Mouse (Mus musculus): Measurements from ENCODE around the gene Amh.

Gene Amh

DNA sequence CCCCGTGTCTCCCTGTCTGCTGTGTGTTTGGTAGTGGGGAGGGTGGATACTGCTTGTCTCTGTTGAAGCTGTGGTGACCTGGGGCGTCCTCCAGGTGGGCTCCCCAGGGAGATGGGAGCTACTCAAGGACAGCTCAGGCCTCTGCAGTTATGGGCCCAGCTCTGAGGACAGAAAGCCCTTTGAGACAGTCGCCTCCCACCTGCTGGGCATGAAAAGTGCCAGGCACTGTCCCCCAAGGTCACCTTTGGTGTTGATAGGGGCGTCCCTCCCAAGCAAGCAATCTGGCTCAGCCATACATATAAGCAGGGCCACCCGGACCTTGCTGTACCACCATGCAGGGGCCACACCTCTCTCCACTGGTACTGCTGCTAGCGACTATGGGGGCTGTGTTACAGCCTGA lies at the start of gene Amh:
TSS of gene Amh (plus strand) at position 328 of the 400 bp plus-strand sequence.
- in situ Hi-C loops (cut with MboI; ENCODE audit: low pct_unique_long_range_greater_than_20kb in 1 of 2, low sequenced_read_pairs in 2 of 2, unreplicated experiment in 1 of 2): loop anchor here in 1 of 2 experiments (5.0 kb wide), 1 partner anchor 58 kb away; no protein-coding TSS in a partner anchor

DNA sequence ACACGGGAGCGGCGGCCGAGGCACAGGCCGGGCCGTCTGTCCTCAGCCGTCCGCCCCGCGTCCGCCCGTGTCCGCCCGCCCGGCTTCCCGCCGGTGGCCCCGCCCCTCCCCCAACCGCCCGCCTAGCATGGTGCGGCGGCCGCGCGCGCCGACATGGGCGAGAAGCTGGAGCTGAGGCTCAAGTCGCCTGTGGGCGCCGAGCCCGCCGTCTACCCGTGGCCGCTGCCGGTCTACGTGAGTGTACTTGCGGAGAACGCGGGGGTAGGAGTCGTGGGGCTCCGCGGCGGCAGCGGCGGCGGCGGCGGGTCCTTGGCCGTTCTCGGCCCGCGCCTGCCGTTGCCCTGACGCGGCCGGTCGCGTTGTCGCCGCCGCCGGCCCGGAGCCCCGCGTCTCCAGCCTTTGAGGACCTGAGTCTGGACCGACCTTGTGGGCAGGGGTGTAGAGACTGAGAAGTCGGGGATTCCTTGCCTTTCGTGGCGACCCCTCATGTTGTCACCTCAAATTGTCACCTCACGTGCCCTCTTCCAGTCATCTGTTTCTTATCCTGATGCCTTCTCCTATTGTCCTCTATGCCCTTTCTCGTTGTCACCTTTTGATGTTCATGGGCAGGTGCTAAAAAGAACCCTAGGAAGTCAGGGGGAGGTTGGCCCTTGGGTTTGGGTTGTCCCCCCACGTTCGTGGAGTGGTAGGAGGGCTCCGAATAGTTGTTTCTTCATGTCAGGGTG lies 49.6 kb upstream of the Amh start:
- in situ Hi-C loops (cut with MboI; ENCODE audit: low pct_unique_long_range_greater_than_20kb in 1 of 2, low sequenced_read_pairs in 2 of 2, unreplicated experiment in 1 of 2): no loop called here

DNA sequence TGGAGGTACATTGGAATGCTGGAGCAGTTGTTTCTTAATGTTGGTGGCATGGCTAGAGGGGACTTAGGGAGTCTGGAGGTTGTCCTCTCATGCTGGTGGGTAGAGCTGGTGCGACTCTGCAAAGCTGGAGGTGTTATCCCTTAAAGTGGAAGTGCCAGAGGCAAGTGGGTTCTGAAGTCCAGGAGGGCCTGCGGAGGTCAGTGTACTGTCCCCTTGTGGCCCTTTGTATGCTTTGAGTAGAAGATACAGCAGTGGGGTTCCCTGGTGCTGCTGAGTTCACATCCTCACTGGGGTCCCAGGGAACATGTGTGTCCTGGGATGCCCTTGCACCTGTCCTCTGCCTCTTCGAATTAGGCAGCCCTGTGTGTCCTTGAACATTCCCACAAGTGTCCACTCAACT lies 48.9 kb upstream of the Amh start:
- in situ Hi-C loops (cut with MboI; ENCODE audit: low pct_unique_long_range_greater_than_20kb in 1 of 2, low sequenced_read_pairs in 2 of 2, unreplicated experiment in 1 of 2): no loop called here

DNA sequence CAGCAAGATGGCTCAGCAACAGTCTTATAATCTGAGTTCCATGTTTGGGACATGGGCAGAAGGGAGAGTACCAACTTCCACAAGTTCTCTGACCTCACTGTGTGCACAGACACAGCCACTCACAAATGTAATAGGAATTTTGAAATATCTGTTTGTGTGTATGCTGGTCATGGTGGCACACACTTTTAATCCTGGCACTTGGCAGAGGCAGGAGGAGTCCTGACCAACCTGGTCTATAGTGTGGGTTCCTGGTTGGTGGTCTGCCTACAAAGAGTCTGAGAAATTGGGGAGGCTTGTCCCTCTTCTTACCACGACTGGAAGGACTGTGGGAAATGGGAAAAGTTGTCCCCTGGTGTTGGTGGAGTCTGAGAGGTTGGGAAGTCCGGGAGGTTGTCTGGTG lies 48.5 kb upstream of the Amh start:
- in situ Hi-C loops (cut with MboI; ENCODE audit: low pct_unique_long_range_greater_than_20kb in 1 of 2, low sequenced_read_pairs in 2 of 2, unreplicated experiment in 1 of 2): no loop called here

DNA sequence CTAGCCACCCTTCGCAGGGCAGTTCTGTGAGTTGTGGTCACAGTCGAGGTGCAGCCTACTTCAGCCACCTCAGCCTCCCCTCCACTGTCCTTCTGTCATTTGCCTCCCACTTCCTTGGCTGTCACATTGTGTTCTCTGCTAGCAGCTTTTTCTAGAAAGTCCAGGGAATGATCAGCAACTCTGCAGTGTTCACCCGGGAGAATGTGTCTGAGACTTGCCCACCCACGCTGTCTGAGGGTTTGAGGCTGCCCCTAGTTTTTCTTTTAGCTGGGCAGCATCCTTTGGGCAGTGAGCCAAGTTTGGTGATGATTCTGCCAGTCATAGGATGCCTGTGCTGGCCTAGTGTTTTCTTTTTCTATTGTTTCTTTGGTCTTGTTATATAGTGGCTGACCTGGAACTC lies 48.1 kb upstream of the Amh start:
- in situ Hi-C loops (cut with MboI; ENCODE audit: low pct_unique_long_range_greater_than_20kb in 1 of 2, low sequenced_read_pairs in 2 of 2, unreplicated experiment in 1 of 2): no loop called here

DNA sequence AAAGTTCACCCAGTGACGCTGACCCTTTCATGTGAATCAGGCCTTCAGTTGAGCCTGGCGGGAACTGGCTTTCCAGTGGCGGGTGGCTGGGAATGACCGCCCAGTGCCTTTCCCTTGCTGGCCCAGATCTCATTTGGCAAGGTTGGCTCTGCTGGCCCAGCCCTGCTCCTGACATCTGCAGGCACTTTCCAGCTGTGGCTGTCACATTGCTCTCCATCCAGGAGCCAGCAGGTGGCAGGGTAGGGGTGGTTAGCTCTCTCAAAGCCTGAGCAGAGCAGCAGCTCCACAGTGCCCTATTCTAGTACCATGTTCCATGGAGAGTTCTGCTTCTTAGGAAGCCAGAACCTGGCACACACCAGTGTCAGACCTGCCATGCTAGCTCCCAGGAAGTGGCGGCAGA lies 47.3 kb upstream of the Amh start:
- in situ Hi-C loops (cut with MboI; ENCODE audit: low pct_unique_long_range_greater_than_20kb in 1 of 2, low sequenced_read_pairs in 2 of 2, unreplicated experiment in 1 of 2): no loop called here

DNA sequence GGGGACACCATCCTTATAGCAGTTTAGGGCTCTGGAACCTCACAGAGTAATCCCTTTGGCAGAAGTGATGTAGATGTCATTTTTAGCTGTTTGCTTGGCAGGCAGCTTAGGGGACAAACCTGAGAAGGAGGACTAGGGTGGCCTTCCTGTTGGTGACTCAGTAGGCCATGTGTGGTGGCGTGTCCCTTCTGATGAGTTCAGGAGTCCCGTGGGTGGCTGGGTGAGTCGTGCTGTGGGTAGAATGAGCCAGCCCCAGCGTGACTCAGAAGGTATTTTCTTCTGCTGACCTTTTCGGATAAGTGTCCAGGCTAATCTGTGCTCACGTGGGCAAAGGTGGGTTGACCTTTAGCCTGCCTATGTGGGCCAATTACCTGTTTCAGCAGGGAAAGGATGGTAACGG lies 46.4 kb upstream of the Amh start:
- in situ Hi-C loops (cut with MboI; ENCODE audit: low pct_unique_long_range_greater_than_20kb in 1 of 2, low sequenced_read_pairs in 2 of 2, unreplicated experiment in 1 of 2): no loop called here

DNA sequence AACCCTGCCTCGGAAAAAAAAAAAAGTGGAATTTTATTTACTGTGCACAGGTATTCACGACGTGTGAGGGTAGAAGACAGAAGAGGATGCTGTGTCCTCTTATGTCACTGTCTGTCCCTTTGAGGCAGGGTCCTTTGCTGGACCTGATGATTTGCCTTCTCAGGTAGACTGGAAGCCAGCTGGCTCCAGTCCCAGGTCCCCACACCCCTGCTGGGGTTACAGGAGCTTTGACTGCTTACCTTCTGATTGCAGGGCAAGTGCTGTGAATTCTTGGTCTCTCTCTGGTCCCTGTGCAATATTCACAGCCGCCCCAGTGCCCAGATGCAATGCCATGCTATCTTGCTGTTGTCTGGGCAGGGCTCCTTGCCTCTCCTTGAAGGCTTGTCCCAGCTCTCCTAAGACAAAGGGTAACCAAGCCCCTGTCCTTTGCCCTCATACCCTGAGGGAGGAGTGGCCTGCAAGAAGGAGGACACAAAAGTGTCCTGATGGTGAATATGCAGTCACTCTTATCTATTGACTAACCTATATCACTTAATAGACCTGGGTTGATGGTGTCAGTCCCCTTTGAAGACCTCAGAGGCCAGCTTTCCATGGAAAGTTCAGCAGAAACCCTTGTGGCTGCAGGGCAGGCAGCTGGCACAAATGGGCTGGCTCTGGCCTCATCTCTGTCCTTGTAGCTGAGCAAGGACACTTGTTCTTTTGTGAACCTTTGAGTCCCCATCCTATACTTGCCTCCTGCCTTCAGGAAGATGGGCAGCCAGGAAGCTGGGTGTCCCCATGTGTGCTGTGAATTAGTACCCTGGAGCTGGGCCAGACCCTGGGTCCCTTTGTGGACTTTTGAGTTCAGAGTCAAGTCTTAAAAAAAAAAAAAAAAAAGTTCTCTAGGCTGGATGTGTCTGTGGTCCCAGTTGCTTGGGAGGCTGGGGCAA lies 44.2 kb upstream of the Amh start:
- in situ Hi-C loops (cut with MboI; ENCODE audit: low pct_unique_long_range_greater_than_20kb in 1 of 2, low sequenced_read_pairs in 2 of 2, unreplicated experiment in 1 of 2): no loop called here

DNA sequence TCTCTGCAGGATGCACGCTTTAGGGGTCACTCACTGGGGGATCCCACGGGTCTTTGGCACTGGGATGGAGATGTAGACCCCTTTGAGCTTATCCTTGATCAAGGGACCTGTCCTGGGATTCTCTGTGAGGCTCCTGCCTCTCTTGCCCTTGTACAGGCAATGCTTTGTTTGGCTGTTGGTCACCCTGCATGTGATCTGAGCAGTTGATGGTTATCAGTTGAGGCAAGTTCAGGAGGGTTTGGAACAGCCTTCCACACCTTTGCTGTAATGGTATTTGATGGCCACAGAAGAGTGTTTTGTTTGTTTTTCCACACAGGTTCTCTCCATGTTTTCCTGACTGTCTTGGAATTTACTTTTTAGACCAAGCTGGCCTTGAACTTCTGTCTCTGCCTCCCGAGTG lies 43.2 kb upstream of the Amh start:
- in situ Hi-C loops (cut with MboI; ENCODE audit: low pct_unique_long_range_greater_than_20kb in 1 of 2, low sequenced_read_pairs in 2 of 2, unreplicated experiment in 1 of 2): no loop called here

DNA sequence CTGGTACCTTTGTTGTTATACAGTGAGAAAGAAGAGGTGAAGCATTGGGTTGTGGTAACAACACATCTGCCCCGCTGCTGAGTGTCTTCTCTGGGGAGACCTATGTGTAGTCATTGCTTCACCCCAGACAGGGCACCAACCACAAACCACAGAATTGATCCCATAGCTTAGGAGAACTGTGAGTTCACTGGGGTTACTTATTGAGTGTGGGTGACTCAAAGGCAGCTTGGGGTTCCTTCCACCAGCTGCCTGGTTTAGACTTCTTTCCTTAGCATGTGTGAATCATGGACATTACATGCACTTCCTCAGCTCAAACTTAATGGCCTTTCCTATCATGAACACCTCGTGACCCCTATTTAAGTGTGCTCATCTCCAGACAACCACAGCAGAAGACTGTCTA lies 41.5 kb upstream of the Amh start:
- in situ Hi-C loops (cut with MboI; ENCODE audit: low pct_unique_long_range_greater_than_20kb in 1 of 2, low sequenced_read_pairs in 2 of 2, unreplicated experiment in 1 of 2): no loop called here

DNA sequence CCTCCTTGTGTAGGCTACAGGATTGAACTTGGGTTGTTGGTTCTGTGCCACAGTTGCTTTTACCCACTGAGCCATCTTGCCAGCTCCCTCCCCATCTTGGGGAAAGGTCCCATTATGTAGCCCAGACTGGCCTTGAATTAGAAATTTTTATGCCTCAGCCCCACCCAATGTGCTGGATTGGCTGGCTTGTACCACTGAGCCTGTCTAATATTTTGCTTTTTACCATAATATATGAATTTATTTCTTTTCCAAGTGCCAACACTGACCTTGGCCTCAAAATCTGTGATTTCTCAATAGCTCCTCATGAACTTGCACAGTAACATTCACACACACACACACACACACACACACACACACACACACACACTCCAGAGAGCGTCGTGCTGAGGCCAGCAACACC lies 39.3 kb upstream of the Amh start:
- in situ Hi-C loops (cut with MboI; ENCODE audit: low pct_unique_long_range_greater_than_20kb in 1 of 2, low sequenced_read_pairs in 2 of 2, unreplicated experiment in 1 of 2): no loop called here

DNA sequence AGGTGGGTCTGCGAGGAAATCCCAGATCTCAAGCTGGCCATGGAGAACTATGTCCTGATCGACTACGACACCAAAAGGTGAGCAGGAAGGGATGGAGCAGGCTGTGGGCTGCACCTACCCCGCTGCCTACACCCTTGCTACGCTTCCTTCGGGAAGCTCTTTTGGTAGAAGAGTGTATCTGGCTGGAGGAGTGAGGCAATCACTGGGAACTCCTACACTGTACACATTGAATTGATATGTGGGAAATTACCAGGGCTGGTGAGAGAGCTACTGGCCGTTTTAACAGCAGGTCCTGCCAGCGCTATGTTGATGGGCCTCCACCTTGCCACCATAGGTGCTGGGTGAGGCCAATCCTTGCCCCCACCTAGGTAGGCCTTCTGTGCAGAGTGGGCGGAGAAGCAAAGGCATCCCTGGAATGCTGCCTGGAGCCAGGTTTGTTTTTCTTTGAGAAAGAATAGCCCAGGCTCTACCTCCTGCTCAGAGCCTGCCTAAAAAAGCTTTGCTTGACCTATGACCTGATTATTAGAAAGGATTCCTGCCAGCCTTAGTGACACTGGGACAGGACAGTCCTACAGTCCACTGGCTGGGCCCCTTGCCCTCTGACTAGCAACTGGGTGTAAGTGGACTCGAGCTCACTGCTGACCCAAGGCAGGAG lies 38.8 kb upstream of the Amh start:
- in situ Hi-C loops (cut with MboI; ENCODE audit: low pct_unique_long_range_greater_than_20kb in 1 of 2, low sequenced_read_pairs in 2 of 2, unreplicated experiment in 1 of 2): no loop called here

DNA sequence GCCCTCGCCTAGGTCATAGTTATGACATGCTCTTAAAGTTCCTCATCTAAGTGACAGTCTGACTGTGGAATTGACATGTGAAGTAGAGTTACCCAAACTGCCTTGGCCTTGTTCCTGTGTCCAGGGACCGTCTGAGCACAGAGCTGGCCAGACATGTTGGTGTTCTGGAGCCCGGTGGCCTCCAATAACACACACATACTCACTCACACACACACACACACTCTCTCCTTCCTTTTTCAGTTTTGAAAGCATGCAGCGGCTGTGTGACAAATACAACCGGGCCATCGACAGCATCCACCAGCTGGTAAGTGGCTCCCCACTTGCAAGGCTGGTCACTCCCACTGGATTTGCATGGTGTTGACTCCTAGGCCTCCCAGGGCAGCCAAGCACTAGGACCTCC lies 36.7 kb upstream of the Amh start:
- in situ Hi-C loops (cut with MboI; ENCODE audit: low pct_unique_long_range_greater_than_20kb in 1 of 2, low sequenced_read_pairs in 2 of 2, unreplicated experiment in 1 of 2): no loop called here

DNA sequence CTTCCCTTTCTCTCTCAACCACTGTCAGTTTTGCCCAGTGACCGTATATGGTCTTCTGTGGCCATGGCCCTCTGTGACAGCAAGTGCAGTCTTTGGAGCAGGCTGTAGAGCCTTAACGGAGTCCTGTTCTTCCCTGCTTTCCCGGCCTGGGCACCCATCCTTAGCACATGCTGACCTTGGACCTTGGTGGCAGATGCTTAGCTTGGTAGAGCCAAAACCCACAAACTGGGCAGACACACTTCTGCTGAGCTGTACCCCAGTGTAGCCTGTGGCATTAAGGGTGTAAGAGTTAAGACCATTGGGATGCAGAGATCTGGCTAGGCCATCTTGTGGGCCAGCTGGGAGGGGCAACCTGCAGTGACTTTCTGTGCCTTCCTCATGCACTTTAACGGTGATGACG lies 31.2 kb upstream of the Amh start:
- in situ Hi-C loops (cut with MboI; ENCODE audit: low pct_unique_long_range_greater_than_20kb in 1 of 2, low sequenced_read_pairs in 2 of 2, unreplicated experiment in 1 of 2): no loop called here

DNA sequence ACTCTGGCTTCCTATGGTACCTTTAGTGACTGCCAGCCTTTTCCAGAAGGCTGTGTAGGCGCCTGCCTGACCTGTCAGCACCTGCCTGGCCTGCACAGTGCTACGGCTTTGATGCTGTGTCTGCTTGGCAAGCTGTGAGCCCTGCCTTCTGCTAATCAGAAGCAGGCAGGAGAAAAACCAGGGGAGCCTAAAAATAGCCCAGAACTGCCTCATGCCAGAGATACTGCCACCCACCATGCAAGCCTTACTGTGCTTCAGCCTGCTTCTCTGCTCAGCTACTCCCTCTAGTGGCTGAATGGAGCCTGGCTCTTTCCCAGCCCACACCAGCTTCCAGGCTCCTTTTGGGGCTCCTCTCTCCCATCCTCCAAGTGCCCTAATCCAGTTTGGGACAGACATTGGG lies 30.5 kb upstream of the Amh start:
- in situ Hi-C loops (cut with MboI; ENCODE audit: low pct_unique_long_range_greater_than_20kb in 1 of 2, low sequenced_read_pairs in 2 of 2, unreplicated experiment in 1 of 2): no loop called here

DNA sequence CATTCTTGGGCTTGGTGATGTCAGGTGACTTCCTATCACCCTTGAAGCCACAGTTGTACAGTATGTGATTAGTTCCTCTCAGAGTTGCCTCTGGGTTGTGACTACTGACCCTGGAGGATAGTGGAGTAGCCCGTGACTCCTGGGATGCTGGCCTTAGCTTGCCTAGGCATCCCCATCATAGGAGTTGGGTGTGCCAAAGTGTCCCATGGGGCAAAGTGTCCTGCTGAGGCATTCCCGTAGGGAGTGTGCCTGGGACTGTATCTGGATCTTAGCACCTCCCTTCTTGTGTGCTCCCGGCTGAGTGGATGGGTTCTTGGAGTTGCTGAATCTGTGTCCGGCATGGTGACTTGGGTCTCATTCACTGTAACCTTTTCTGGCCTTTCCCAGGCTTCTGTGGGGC lies 30.1 kb upstream of the Amh start:
- in situ Hi-C loops (cut with MboI; ENCODE audit: low pct_unique_long_range_greater_than_20kb in 1 of 2, low sequenced_read_pairs in 2 of 2, unreplicated experiment in 1 of 2): loop anchor here in 1 of 2 experiments (5.0 kb wide), 1 partner anchor 63 kb away; no protein-coding TSS in a partner anchor

DNA sequence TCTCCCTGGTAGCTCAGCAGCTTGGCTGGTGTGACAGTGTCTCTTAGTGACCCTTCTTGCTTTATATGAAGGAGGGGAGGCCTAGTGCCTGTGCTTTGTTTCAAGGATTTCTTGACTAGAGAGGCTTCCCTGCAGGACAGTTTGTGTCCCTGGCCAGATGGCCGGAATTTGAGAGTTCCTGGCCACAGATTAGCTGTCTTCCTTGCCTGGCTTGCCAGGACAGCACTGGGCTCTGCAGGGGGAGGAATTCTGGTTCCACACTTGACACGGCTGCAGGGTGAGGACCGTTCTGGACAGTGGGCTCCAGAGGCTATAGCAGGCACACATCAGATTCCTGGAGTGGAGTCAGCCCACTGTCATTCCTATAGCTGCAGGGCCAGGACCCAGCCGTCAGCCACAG lies 29.3 kb upstream of the Amh start:
- in situ Hi-C loops (cut with MboI; ENCODE audit: low pct_unique_long_range_greater_than_20kb in 1 of 2, low sequenced_read_pairs in 2 of 2, unreplicated experiment in 1 of 2): loop anchor here in 1 of 2 experiments (5.0 kb wide), 1 partner anchor 63 kb away; no protein-coding TSS in a partner anchor

DNA sequence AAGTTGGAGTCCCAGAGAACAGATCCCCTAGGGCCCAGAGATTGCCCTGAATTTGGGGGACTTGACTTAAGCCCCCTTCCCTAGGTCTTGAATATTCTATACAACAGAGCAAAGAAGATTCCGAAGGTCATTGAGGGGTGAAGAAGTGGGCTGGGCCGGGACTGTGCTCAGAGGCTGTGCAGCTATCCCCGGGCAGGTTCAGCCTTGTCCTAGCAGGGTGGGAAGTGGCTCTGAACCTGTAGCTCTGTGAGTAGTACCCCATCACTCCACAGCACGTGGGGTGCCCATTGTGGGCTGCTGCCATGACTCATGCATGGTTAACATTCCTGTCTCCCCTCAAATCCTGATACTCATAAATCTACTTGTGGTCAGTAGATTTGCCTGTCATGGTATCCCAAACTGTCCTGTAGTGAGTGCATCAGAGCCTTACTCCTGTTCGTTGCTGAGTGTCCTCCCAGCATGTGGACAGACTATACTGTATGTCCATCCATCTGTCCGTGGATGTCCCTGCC lies 28.6 kb upstream of the Amh start:
- in situ Hi-C loops (cut with MboI; ENCODE audit: low pct_unique_long_range_greater_than_20kb in 1 of 2, low sequenced_read_pairs in 2 of 2, unreplicated experiment in 1 of 2): loop anchor here in 1 of 2 experiments (5.0 kb wide), 1 partner anchor 64 kb away; no protein-coding TSS in a partner anchor

DNA sequence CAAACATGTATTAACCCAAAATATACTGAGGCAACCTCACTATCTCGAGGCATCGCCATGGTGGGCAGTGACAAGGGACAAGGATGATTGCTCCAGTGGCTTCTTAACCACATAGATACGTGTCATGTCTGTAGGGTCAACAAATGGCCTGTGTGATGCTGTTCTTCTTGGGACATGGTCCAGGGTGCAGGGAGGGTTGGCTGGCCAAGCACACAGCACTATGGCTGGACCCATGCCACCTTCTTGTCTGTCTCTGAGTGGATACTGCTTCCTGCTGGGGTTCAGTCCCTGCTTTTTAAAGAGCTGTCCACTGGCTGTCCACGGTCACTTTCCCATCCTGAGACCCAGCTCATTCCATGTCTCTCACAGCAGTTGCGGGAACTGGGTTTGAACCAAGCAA lies 27.9 kb upstream of the Amh start:
- in situ Hi-C loops (cut with MboI; ENCODE audit: low pct_unique_long_range_greater_than_20kb in 1 of 2, low sequenced_read_pairs in 2 of 2, unreplicated experiment in 1 of 2): loop anchor here in 1 of 2 experiments (5.0 kb wide), 1 partner anchor 65 kb away; no protein-coding TSS in a partner anchor

Data from mouse embryonic stem cell (cell line).